Mouse (Mus musculus): ENCODE measurements around the gene Dscaml1. TPM values are rescaled to one million over a fixed set of nuclear protein-coding genes. Genes with fewer than 3 reads are reported as not detected.
A peak's percentile ranks its signal among the peaks of the same experiment; 100 is the strongest.

Dscaml1 gene
- polyA plus RNA-seq, 1 experiment from 2014 or later = 0.27 TPM

DNA sequence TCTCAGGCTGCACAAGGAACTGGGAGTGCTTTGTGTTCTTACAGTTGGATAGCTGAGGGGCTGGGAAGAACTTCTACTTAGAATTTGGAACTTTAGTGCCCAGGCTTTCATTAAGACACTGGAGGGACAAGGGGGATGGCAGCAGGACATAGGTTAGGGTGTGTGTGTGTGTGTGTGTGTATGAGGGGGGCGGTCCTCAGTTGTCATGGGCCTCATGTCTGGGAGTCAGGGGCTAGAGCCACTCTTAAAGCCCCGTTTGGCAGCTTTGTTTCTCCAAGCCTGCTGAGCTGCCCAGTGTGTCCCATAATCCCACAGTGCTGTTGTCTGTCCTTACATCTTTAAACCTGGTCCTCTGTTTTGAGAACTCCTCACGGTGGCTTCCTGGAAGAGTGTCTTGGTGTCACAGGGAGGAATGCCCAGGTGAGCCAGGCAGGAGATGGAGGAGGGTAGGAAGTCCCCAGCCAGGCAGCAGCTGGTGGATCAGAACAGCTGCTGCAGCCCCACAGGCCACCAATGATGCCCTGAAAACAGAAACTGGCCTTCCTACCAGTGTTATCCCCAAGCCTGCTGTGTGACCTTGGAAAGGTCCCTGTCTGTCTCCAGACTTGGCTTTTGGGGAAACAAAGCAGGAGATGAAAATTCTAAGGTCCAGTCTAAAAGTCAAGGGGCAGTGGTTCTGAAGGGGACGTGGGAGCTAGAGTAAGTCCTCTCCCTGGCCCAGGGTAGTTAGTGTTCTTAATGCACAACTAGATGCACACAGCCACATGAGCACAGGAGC lies 13.5 kb upstream of the Dscaml1 start:
- WGBS = 68% methylated on average over 4 of the region's 4 CpGs
- Histone ChIP-seq H3K4me2 (no peak overlapping the region), H3K4me1 (peaks cover 4% of the 10 kb centered on the region), H3K4me3 (no peak overlapping the region), H3K9me3 (no peaks in the 10 kb centered on the region), H3K27me3 (0 out of 2 replicates have a peak, but pooled peaks cover 3% of the 10 kb centered on the region), H3K9ac (no peak overlapping the region), H3K36me3 (no peaks in the 10 kb centered on the region), H3K27ac (no peak overlapping the region)
- no peak for ATAC-seq (ENCODE audit: borderline replicate concordance, extremely low read depth, low FRiP score, low TSS enrichment)

DNA sequence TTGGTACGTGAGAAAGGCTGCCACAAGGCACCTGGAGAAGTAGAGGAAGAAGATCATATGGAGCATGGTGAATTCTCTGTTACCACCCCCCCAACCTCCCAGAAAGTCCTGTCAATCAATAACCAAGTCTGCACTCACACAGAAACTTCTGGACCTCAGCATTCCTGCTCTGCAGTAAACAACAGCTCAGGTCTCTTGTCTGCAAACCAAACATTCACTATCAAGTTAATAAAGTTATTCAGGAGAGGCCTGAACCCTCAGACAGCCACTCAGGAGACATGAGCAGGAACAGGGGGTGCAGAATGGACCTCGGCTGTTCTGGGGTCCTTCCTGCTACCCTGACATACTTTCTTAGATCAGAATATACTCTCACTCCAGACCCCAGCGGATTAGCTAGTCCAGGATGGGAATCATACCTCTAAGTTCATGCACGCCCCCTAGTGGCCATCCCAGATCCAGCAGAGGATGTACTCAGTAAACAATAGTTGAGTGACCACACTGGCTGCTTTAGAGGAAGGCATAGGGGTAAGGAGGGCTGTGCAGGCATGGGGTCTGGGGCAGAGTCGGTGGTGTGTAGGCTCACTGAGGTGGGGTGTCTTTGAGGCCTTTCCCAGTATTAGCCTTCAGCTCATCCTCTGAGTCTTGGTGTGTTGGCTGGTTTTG lies 12.8 kb upstream of the Dscaml1 start:
- Histone ChIP-seq H3K9ac (no peak overlapping the region), H3K36me3 (no peaks in the 10 kb centered on the region), H3K4me2 (no peak overlapping the region), H3K27ac (no peak overlapping the region), H3K27me3 (0 out of 2 replicates have a peak, but pooled peaks cover 4% of the 10 kb centered on the region), H3K4me1 (no peaks in the 10 kb centered on the region; the same call in 1 of the 2 replicates), H3K9me3 (no peaks in the 10 kb centered on the region), H3K4me3 (no peak overlapping the region)
- WGBS = 57% methylated on average over 5 of the region's 5 CpGs
- ATAC-seq (ENCODE audit: borderline replicate concordance, extremely low read depth, low FRiP score, low TSS enrichment) = no peak

DNA sequence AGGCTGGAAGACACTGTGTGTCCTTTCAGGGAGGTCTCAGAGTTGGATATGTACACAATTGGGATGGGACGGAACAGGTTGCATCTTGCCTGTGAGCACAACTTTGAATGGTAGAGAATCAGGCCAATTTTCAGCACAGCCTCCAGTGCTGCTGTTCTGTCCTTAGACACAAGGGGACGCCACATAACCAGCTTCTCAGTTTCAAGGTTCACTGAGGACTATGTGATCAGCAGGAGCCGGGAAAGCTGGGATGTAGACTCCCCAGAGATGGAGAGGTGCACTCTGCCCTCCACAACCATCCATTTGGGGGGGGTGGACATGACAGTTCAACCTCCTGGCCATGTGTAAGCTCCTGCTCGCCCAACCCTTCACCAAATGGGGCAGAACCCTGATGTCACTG lies 10.5 kb upstream of the Dscaml1 start:
- no peak overlapping the region for H3K27ac ChIP-seq
- 35% methylated on average over 4 of the region's 4 CpGs for WGBS
- no peak for ATAC-seq (ENCODE audit: borderline replicate concordance, extremely low read depth, low FRiP score, low TSS enrichment)
- no peak overlapping the region for H3K9ac ChIP-seq
- H3K36me3 ChIP-seq = no peaks in the 10 kb centered on the region
- H3K4me3 ChIP-seq = no peak overlapping the region
- no peak overlapping the region for H3K4me2 ChIP-seq
- H3K4me1 ChIP-seq = no peaks in the 10 kb centered on the region; the same call in 1 of the 2 replicates
- H3K27me3 ChIP-seq = 0 out of 2 replicates have a peak, but pooled peaks cover 4% of the 10 kb centered on the region
- H3K9me3 ChIP-seq = no peaks in the 10 kb centered on the region

DNA sequence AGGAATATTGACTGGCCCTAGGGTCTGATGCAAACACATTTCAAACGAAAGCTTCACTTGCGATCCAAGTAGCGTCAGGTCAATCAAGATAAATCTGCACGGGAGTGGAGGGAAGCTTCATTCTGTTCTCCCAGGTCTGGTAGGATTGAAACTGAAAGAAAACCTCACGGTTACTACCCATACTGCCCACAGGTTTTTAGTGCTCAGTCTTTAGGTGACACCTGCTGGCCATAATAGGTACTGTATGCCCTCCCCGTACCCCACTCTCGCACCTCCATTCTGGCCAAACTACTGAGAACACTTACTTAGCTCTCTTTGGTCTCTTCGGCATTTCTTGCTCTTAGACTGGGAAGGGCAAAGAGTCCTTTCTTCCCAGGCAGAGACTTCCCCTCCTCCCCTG lies 9.2 kb upstream of the Dscaml1 start:
- Histone ChIP-seq H3K27ac (no peak overlapping the region), H3K36me3 (no peaks in the 10 kb centered on the region), H3K27me3 (0 out of 2 replicates have a peak, but pooled peaks cover 4% of the 10 kb centered on the region), H3K9ac (no peak overlapping the region), H3K9me3 (no peaks in the 10 kb centered on the region), H3K4me2 (peak overlapping the region; percentile 41; the same call in 1 of the 2 replicates), H3K4me3 (peak overlapping the region; percentile 11; the same call in 1 of the 2 replicates), H3K4me1 (no peaks in the 10 kb centered on the region; the same call in 1 of the 2 replicates)
- ATAC-seq (ENCODE audit: borderline replicate concordance, extremely low read depth, low FRiP score, low TSS enrichment) = no peak
- WGBS = 16% methylated on average over 8 of the region's 8 CpGs

DNA sequence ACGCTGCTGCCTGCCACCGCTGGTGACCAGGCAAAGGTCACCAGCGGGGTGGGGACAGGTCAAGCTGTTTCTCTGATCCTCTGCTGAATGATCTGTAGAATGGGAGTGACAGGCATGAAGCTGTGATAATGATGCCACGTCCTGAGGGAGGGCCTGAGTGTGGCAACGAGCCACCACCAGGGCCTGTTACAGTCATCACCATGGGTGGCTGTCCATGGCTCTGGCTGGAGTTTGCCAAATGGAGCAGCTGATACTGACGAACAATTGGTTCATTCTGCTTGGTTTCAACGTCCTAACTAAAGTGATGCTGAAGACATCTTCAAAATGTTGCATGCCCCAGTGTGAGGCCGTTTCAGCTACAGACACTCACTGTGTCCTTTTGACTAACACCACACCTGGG lies 8.2 kb upstream of the Dscaml1 start:
- Histone ChIP-seq H3K27ac (no peak overlapping the region), H3K4me1 (no peaks in the 10 kb centered on the region), H3K4me3 (no peak overlapping the region), H3K27me3 (0 out of 2 replicates have a peak, but pooled peaks cover 4% of the 10 kb centered on the region), H3K4me2 (no peak overlapping the region), H3K9ac (no peak overlapping the region), H3K9me3 (no peaks in the 10 kb centered on the region), H3K36me3 (no peaks in the 10 kb centered on the region)
- 51% methylated on average over 8 of the region's 8 CpGs for WGBS
- no peak for ATAC-seq (ENCODE audit: borderline replicate concordance, extremely low read depth, low FRiP score, low TSS enrichment)

DNA sequence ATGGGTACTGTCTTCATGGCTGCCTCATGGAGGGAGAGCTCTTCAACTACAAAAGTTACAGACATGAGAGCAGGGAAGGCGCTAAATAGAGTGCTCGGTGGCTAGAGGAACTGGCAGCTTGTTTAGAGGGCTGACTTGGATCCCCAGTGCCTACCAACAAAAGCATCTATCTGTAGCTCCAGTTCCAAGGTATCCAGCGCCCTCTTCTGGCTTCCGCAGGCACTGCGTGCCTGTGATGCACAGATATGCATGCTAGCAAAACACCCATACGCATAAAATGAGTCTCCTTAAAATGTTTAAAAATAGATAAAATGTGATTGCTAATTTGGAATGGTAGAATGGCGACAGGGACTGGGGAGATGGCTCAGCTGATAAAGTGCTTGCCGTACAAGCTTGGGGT lies 5.2 kb upstream of the Dscaml1 start:
- Histone ChIP-seq H3K4me3 (no peak overlapping the region), H3K27ac (no peak overlapping the region), H3K4me1 (no peaks in the 10 kb centered on the region), H3K27me3 (0 out of 2 replicates have a peak, but pooled peaks cover 4% of the 10 kb centered on the region), H3K9me3 (no peaks in the 10 kb centered on the region), H3K9ac (no peak overlapping the region), H3K36me3 (no peaks in the 10 kb centered on the region), H3K4me2 (no peak overlapping the region)
- ATAC-seq (ENCODE audit: borderline replicate concordance, extremely low read depth, low FRiP score, low TSS enrichment) = no peak
- 59% methylated on average over 8 of the region's 8 CpGs for WGBS

DNA sequence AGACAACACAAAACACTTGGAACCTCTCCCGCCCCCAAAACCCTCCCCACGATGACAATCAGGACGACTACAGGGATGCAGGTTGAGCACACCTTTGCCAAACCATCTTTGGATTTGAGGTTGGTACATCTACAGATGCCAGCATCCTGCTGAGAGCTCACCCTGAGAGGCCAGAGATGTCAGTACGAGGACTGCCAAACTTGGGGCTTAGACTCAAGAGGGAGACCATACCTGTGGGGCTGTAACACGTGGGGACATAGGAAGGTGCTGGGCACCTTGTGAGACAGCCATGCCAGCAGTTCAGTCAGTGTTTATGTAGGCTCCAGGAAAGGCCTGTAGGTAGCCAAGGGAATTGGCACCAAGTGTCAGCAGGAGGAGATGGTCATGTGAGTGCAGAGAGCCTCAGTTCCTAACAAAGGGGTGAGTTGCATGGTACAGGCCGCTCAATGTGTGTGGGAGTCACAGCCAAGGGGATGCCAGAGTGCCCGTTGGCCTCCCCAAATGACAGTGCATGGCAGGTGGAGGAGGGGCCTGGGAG lies 3.6 kb upstream of the Dscaml1 start:
- no peak overlapping the region for H3K9ac ChIP-seq
- H3K36me3 ChIP-seq = no peaks in the 10 kb centered on the region
- 0 out of 2 replicates have a peak, but pooled peaks cover 1% of the 10 kb centered on the region for H3K27me3 ChIP-seq
- H3K4me2 ChIP-seq = no peak overlapping the region
- H3K9me3 ChIP-seq = no peaks in the 10 kb centered on the region
- H3K27ac ChIP-seq = no peak overlapping the region
- H3K4me1 ChIP-seq = no peaks in the 10 kb centered on the region
- WGBS = 70% methylated on average over 7 of the region's 7 CpGs
- no peak overlapping the region for H3K4me3 ChIP-seq
- no peak for ATAC-seq (ENCODE audit: borderline replicate concordance, extremely low read depth, low FRiP score, low TSS enrichment)

DNA sequence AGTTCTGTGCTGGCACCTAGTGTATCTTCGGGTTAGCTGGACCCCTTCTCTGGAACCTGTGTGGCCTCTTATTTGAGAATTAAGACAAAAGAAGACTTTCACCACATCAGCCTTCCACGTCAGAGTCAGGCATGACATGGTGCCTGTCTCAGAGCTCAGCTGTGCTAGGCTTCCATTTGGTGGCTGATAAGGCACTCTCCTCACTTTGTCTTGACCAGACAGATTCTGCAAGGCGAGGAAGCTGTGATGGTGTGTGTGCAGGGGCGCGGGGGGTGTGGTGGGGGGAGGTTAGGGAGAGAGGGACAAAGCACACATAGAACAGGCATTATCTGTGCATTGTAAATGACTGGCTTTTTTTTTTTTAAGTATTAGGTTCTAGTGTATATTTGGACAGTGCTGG lies 3.0 kb downstream of the Dscaml1 start:
- no peak overlapping the region for H3K4me2 ChIP-seq
- no peak overlapping the region for H3K27ac ChIP-seq
- H3K9ac ChIP-seq = no peak overlapping the region
- no peaks in the 10 kb centered on the region for H3K36me3 ChIP-seq
- H3K9me3 ChIP-seq = no peaks in the 10 kb centered on the region
- ATAC-seq (ENCODE audit: borderline replicate concordance, extremely low read depth, low FRiP score, low TSS enrichment) = no peak
- 17% methylated on average over 5 of the region's 5 CpGs for WGBS
- H3K4me1 ChIP-seq = peaks cover 10% of the 10 kb centered on the region; the same call in 1 of the 2 replicates
- peaks cover 53% of the 10 kb centered on the region for H3K27me3 ChIP-seq
- H3K4me3 ChIP-seq = no peak overlapping the region

DNA sequence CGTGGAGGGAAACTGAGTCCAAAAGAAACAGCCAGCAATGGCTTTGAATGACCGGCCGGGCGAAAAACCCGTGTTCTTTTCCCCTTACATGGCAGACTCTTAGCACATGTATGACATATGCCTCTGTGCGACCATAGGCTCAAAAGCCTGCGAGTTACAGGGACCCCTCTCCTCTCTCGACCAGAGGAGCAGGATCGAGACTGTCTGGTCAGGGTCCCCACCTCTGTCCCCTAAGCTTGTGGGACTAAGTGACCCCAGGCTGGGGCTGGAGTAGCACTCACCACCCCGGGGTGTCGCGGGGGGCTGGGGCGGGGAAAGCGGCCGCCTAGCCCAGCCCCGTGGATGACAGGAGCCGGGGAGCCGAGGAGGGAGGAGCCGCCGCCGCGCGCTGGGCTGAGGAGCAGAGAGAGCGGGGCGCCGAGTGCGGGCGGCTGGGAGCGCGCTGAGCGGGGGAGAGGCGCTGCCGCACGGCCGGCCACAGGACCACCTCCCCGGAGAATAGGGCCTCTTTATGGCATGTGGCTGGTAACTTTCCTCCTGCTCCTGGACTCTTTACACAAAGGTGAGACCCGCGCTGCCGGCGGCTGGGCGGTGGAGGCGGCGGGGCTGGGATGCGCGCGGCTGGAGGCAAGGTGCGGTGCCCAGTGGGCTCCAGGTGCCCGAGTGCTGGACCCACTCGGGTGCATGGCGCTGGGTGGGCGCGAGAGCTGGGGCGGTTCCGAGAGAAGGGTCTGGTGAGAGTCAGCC lies 3.7 kb downstream of the Dscaml1 start:
- ATAC-seq (ENCODE audit: borderline replicate concordance, extremely low read depth, low FRiP score, low TSS enrichment) = no peak
- Histone ChIP-seq H3K27ac (no peak overlapping the region), H3K4me3 (peak overlapping the region; percentile 36), H3K27me3 (peaks cover 53% of the 10 kb centered on the region), H3K4me1 (peaks cover 10% of the 10 kb centered on the region; the same call in 1 of the 2 replicates), H3K4me2 (peak overlapping the region; percentile 63), H3K9ac (no peak overlapping the region), H3K9me3 (no peaks in the 10 kb centered on the region), H3K36me3 (no peaks in the 10 kb centered on the region)
- 2% methylated on average over 47 of the region's 54 CpGs for WGBS

DNA sequence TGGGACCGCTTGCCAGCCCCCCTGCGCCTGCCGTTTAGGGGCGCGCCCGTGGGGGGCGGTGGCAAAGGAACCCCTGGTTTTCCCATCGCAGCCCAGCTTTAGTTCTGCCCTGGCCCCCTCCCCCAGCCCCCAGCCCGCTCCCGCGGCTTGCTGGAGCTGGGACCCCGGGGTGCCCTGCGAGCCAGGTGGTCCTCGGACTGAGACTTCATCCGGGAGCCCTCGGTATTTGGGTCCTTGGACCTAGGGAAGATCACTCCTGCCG lies 4.2 kb downstream of the Dscaml1 start:
- no peak for ATAC-seq (ENCODE audit: borderline replicate concordance, extremely low read depth, low FRiP score, low TSS enrichment)
- Histone ChIP-seq H3K27me3 (peaks cover 53% of the 10 kb centered on the region), H3K4me2 (peak overlapping the region; percentile 63), H3K4me3 (peak overlapping the region; percentile 36), H3K9me3 (no peaks in the 10 kb centered on the region), H3K27ac (no peak overlapping the region), H3K9ac (no peak overlapping the region), H3K4me1 (peaks cover 10% of the 10 kb centered on the region; the same call in 1 of the 2 replicates), H3K36me3 (no peaks in the 10 kb centered on the region)
- under 1% methylated on average over 15 of the region's 17 CpGs for WGBS

DNA sequence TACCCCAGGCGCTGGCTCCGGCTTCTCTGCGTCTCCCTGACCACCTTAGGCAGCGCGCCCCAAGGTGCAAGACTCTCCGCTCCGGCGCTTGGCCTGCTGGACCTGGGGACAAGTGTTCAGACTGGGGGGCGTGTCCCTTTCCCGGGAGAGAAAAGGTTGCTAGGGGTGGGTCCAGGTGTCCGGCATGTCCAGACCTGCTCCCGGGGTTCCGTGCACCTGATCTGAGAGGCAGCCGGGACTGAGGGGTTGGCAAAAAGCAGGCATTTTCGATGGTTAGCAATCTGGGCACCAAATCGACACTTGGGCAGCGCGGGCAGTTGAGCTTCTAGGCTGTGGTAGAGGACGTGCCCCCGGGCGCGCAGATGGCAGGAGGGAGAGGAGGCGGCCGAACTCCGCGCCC lies 4.7 kb downstream of the Dscaml1 start:
- Histone ChIP-seq H3K27me3 (peaks cover 53% of the 10 kb centered on the region), H3K4me3 (peak overlapping the region; percentile 36), H3K36me3 (no peaks in the 10 kb centered on the region), H3K4me2 (peak overlapping the region; percentile 63), H3K9ac (no peak overlapping the region), H3K27ac (no peak overlapping the region), H3K9me3 (no peaks in the 10 kb centered on the region), H3K4me1 (peaks cover 10% of the 10 kb centered on the region; the same call in 1 of the 2 replicates)
- 3% methylated on average over 26 of the region's 26 CpGs for WGBS
- no peak for ATAC-seq (ENCODE audit: borderline replicate concordance, extremely low read depth, low FRiP score, low TSS enrichment)

All from lung, embryonic 15.5 days (tissue).